Mouse (Mus musculus): ENCODE measurements around the gene Pik3r2. TPM values are rescaled to one million over a fixed set of nuclear protein-coding genes. Genes with fewer than 3 reads are reported as not detected.
"Not testable (repeated sequence)": the region's sequence is repeated elsewhere in the genome, so short reads cannot be mapped to it uniquely, and the experiment has no call there.

The Pik3r2 gene
- polyA plus RNA-seq (2014; fragmentation: Nextera tagmentation; extraction: Ambion mirVana) = 30.1 and 33.4 TPM in 2 replicates

- Histone ChIP-seq H3K4me2 (ENCODE audit: low read depth, low read length) (peak within 1 kb of the TSS; percentile 86), H3K4me1 (ENCODE audit: control insufficient read depth, insufficient read depth, low read length) (no peaks in the 10 kb centered on the region; the same call in 1 of the 2 replicates), H3K9ac (replicated peaks; ENCODE audit: low read length) (peak within 1 kb of the TSS; percentile 90), H3K27ac (replicated peaks; ENCODE audit: low read depth, low read length) (peak within 1 kb of the TSS; percentile 91), H3K9me3 (replicated peaks; ENCODE audit: control insufficient read depth, low read length) (no peaks in the 10 kb centered on the region), H3K27me3 (ENCODE audit: control insufficient read depth, insufficient read depth, low read length) (no peaks in the 10 kb centered on the region), H3K36me3 (replicated peaks; ENCODE audit: control insufficient read depth, insufficient read depth, low read depth, low read length) (peaks cover 3% of the 10 kb centered on the region), H3K4me3 (ENCODE audit: low read depth, low read length) (peak within 1 kb of the TSS; percentile 72)
- WGBS = under 1% methylated on average over 91 of the region's 94 CpGs
- ATAC-seq (replicated peaks; ENCODE audit: insufficient number of reproducible peaks, low FRiP score, low TSS enrichment, low read depth) (peak; percentile 83), DNase-seq (ENCODE audit: low spot score) (peak; percentile 99)
These were observed at the start of gene Pik3r2 for GRCm38 (mm10) chr8:70776496-70777444. Gene Pik3r2, minus strand, starts transcription at chr8:70776713.

- DNase-seq (ENCODE audit: low spot score) (no peak), ATAC-seq (replicated peaks; ENCODE audit: insufficient number of reproducible peaks, low FRiP score, low TSS enrichment, low read depth) (no peak)
- no peak overlapping the region for H3K27ac ChIP-seq (replicated peaks; ENCODE audit: low read depth, low read length)
These were observed 49.3 kb upstream of the Pik3r2 start for GRCm38 (mm10) chr8:70825816-70826215.

GRCm38 (mm10) chr8:70823802-70824201, 47.3 kb upstream of the Pik3r2 start:
- Histone ChIP-seq H3K4me2 (ENCODE audit: low read depth, low read length) (no peak overlapping the region), H3K9me3 (replicated peaks; ENCODE audit: control insufficient read depth, low read length) (no peaks in the 10 kb centered on the region), H3K27ac (replicated peaks; ENCODE audit: low read depth, low read length) (no peak overlapping the region), H3K4me3 (ENCODE audit: low read depth, low read length) (no peak overlapping the region), H3K9ac (replicated peaks; ENCODE audit: low read length) (no peak overlapping the region), H3K4me1 (ENCODE audit: control insufficient read depth, insufficient read depth, low read length) (no peaks in the 10 kb centered on the region), H3K36me3 (replicated peaks; ENCODE audit: control insufficient read depth, insufficient read depth, low read depth, low read length) (no peaks in the 10 kb centered on the region), H3K27me3 (ENCODE audit: control insufficient read depth, insufficient read depth, low read length) (no peaks in the 10 kb centered on the region; the same call in 1 of the 2 replicates)
- WGBS = 82% methylated on average over 7 of the region's 7 CpGs
- ATAC-seq (replicated peaks; ENCODE audit: insufficient number of reproducible peaks, low FRiP score, low TSS enrichment, low read depth) (no peak), DNase-seq (ENCODE audit: low spot score) (no peak)

More at GRCm38 (mm10) chr8:70825816-70826215, 49.3 kb upstream of the Pik3r2 start:
- WGBS = 79% methylated on average over 8 of the region's 8 CpGs
- Histone ChIP-seq H3K4me1 (ENCODE audit: control insufficient read depth, insufficient read depth, low read length) (no peaks in the 10 kb centered on the region), H3K4me3 (ENCODE audit: low read depth, low read length) (no peak overlapping the region), H3K4me2 (ENCODE audit: low read depth, low read length) (no peak overlapping the region), H3K9me3 (replicated peaks; ENCODE audit: control insufficient read depth, low read length) (no peaks in the 10 kb centered on the region), H3K9ac (replicated peaks; ENCODE audit: low read length) (no peak overlapping the region), H3K36me3 (replicated peaks; ENCODE audit: control insufficient read depth, insufficient read depth, low read depth, low read length) (no peaks in the 10 kb centered on the region), H3K27me3 (ENCODE audit: control insufficient read depth, insufficient read depth, low read length) (no peaks in the 10 kb centered on the region; the same call in 1 of the 2 replicates)

- 91% methylated on average over 3 of the region's 3 CpGs for WGBS
These were observed 46.1 kb upstream of the Pik3r2 start for GRCm38 (mm10) chr8:70822594-70822993.

GRCm38 (mm10) chr8:70821992-70822391, 45.5 kb upstream of the Pik3r2 start:
- Histone ChIP-seq H3K36me3 (replicated peaks; ENCODE audit: control insufficient read depth, insufficient read depth, low read depth, low read length) (no peaks in the 10 kb centered on the region), H3K4me1 (ENCODE audit: control insufficient read depth, insufficient read depth, low read length) (no peaks in the 10 kb centered on the region), H3K27me3 (ENCODE audit: control insufficient read depth, insufficient read depth, low read length) (peaks cover 4% of the 10 kb centered on the region), H3K27ac (replicated peaks; ENCODE audit: low read depth, low read length) (no peak overlapping the region), H3K4me3 (ENCODE audit: low read depth, low read length) (no peak overlapping the region), H3K9me3 (replicated peaks; ENCODE audit: control insufficient read depth, low read length) (no peaks in the 10 kb centered on the region), H3K9ac (replicated peaks; ENCODE audit: low read length) (no peak overlapping the region; the same call in 1 of the 2 replicates), H3K4me2 (ENCODE audit: low read depth, low read length) (no peak overlapping the region)
- ATAC-seq (replicated peaks; ENCODE audit: insufficient number of reproducible peaks, low FRiP score, low TSS enrichment, low read depth) = no peak
- 43% methylated on average over 11 of the region's 11 CpGs for WGBS
- DNase-seq (ENCODE audit: low spot score) = no peak

More at GRCm38 (mm10) chr8:70822594-70822993, 46.1 kb upstream of the Pik3r2 start:
- H3K27ac ChIP-seq (replicated peaks; ENCODE audit: low read depth, low read length); H3K4me1 ChIP-seq (ENCODE audit: control insufficient read depth, insufficient read depth, low read length); H3K4me3 ChIP-seq (ENCODE audit: low read depth, low read length); H3K36me3 ChIP-seq (replicated peaks; ENCODE audit: control insufficient read depth, insufficient read depth, low read depth, low read length); DNase-seq (ENCODE audit: low spot score); H3K4me2 ChIP-seq (ENCODE audit: low read depth, low read length); H3K9ac ChIP-seq (replicated peaks; ENCODE audit: low read length); ATAC-seq (replicated peaks; ENCODE audit: insufficient number of reproducible peaks, low FRiP score, low TSS enrichment, low read depth); H3K27me3 ChIP-seq (ENCODE audit: control insufficient read depth, insufficient read depth, low read length); H3K9me3 ChIP-seq (replicated peaks; ENCODE audit: control insufficient read depth, low read length): not testable (repeated sequence)

- H3K36me3 ChIP-seq (replicated peaks; ENCODE audit: control insufficient read depth, insufficient read depth, low read depth, low read length) = no peaks in the 10 kb centered on the region
- WGBS = 15% methylated on average over 29 of the region's 30 CpGs
- H3K27me3 ChIP-seq (ENCODE audit: control insufficient read depth, insufficient read depth, low read length) = peaks cover 9% of the 10 kb centered on the region
- DNase-seq (ENCODE audit: low spot score) (peak; percentile 91), ATAC-seq (replicated peaks; ENCODE audit: insufficient number of reproducible peaks, low FRiP score, low TSS enrichment, low read depth) (no peak; the same call in 1 of the 2 replicates)
- no peak overlapping the region for H3K4me2 ChIP-seq (ENCODE audit: low read depth, low read length)
- H3K4me1 ChIP-seq (ENCODE audit: control insufficient read depth, insufficient read depth, low read length) = no peaks in the 10 kb centered on the region; the same call in 1 of the 2 replicates
- no peak overlapping the region for H3K27ac ChIP-seq (replicated peaks; ENCODE audit: low read depth, low read length)
- no peak overlapping the region; the same call in 1 of the 2 replicates for H3K9ac ChIP-seq (replicated peaks; ENCODE audit: low read length)
- H3K9me3 ChIP-seq (replicated peaks; ENCODE audit: control insufficient read depth, low read length) = no peaks in the 10 kb centered on the region
- no peak overlapping the region for H3K4me3 ChIP-seq (ENCODE audit: low read depth, low read length)
These were observed 45.0 kb upstream of the Pik3r2 start for GRCm38 (mm10) chr8:70821399-70821962.

GRCm38 (mm10) chr8:70820101-70820935, 43.8 kb upstream of the Pik3r2 start:
- H3K9ac ChIP-seq (replicated peaks; ENCODE audit: low read length) = no peak overlapping the region
- ATAC-seq (replicated peaks; ENCODE audit: insufficient number of reproducible peaks, low FRiP score, low TSS enrichment, low read depth) (peak; percentile 67), DNase-seq (ENCODE audit: low spot score) (peak; percentile 78)
- H3K27ac ChIP-seq (replicated peaks; ENCODE audit: low read depth, low read length) = no peak overlapping the region
- 2% methylated on average over 31 of the region's 31 CpGs for WGBS
- no peak overlapping the region for H3K4me3 ChIP-seq (ENCODE audit: low read depth, low read length)
- H3K9me3 ChIP-seq (replicated peaks; ENCODE audit: control insufficient read depth, low read length) = no peaks in the 10 kb centered on the region
- no peaks in the 10 kb centered on the region; the same call in 1 of the 2 replicates for H3K4me1 ChIP-seq (ENCODE audit: control insufficient read depth, insufficient read depth, low read length)
- no peaks in the 10 kb centered on the region for H3K36me3 ChIP-seq (replicated peaks; ENCODE audit: control insufficient read depth, insufficient read depth, low read depth, low read length)
- peak overlapping the region; percentile 15; the same call in 1 of the 2 replicates for H3K4me2 ChIP-seq (ENCODE audit: low read depth, low read length)
- peaks cover 12% of the 10 kb centered on the region for H3K27me3 ChIP-seq (ENCODE audit: control insufficient read depth, insufficient read depth, low read length)

Measured in embryonic facial prominence, embryonic 11.5 days (tissue).